Mouse (Mus musculus): Measurements from ENCODE around the gene Wdr95. TPM values are rescaled to one million over a fixed set of nuclear protein-coding genes. Genes with fewer than 3 reads are reported as not detected.

The Wdr95 gene
- polyA plus RNA-seq, 1 experiment from 2014 or later: 0.18 TPM

DNA sequence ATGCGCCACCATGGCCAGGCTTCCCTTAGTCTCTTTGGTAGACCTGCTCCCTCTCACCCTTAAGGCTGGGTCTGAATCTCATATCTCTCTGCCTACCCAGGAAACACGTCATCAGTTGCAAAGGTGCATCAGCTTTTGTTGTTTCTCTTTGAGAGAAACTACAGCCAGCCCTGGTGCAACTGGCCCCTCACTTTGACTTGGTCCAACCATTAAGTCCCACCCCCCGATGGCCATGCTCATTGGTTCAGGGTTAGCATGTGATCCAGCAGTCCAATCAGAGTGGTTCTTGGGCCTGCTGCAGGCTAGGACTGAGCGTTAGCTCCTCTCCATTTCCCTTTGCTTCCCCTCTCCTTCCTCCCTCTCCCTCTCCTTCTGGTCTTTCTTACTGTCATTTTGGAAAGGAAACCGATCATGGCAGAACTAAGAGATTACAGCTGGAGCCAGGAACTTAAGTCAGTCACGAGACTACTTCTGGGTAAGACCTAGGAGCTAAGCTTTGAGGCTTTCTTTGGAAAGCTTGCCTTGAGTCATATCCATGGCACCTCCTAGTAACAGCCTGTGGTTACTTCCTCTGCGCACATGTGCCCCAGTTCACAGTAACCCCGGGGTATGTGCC is 112.9 kb downstream of the Wdr95 start:
- Histone ChIP-seq H3K4me2 (ENCODE audit: low read depth, low read length) (no peak overlapping the region), H3K4me3 (replicated peaks; ENCODE audit: low read length) (no peak overlapping the region), H3K9me3 (replicated peaks; ENCODE audit: control insufficient read depth, low read length) (no peaks in the 10 kb centered on the region), H3K4me1 (ENCODE audit: control insufficient read depth, insufficient read depth, low read length) (0 out of 2 replicates have a peak, but pooled peaks cover 3% of the 10 kb centered on the region), H3K27me3 (ENCODE audit: control insufficient read depth, insufficient read depth, low read length) (no peaks in the 10 kb centered on the region), H3K27ac (ENCODE audit: low read length) (no peak overlapping the region), H3K9ac (ENCODE audit: low read length) (no peak overlapping the region), H3K36me3 (ENCODE audit: control insufficient read depth, insufficient read depth, low read length) (no peaks in the 10 kb centered on the region)
- ATAC-seq (ENCODE audit: insufficient read depth, low FRiP score): no peak
- WGBS: 77% methylated on average over 8 of the region's 8 CpGs

GRCm38 (mm10) chr5:149642366-149642765 is 113.9 kb downstream of the Wdr95 start:
- Histone ChIP-seq H3K4me2 (ENCODE audit: low read depth, low read length) (no peak overlapping the region), H3K27ac (ENCODE audit: low read length) (no peak overlapping the region), H3K4me3 (replicated peaks; ENCODE audit: low read length) (no peak overlapping the region), H3K4me1 (ENCODE audit: control insufficient read depth, insufficient read depth, low read length) (0 out of 2 replicates have a peak, but pooled peaks cover 1% of the 10 kb centered on the region), H3K27me3 (ENCODE audit: control insufficient read depth, insufficient read depth, low read length) (no peaks in the 10 kb centered on the region), H3K9me3 (replicated peaks; ENCODE audit: control insufficient read depth, low read length) (no peaks in the 10 kb centered on the region), H3K36me3 (ENCODE audit: control insufficient read depth, insufficient read depth, low read length) (no peaks in the 10 kb centered on the region), H3K9ac (ENCODE audit: low read length) (no peak overlapping the region)
- no peak for ATAC-seq (ENCODE audit: insufficient read depth, low FRiP score)
- 45% methylated on average over 6 of the region's 6 CpGs for WGBS

DNA sequence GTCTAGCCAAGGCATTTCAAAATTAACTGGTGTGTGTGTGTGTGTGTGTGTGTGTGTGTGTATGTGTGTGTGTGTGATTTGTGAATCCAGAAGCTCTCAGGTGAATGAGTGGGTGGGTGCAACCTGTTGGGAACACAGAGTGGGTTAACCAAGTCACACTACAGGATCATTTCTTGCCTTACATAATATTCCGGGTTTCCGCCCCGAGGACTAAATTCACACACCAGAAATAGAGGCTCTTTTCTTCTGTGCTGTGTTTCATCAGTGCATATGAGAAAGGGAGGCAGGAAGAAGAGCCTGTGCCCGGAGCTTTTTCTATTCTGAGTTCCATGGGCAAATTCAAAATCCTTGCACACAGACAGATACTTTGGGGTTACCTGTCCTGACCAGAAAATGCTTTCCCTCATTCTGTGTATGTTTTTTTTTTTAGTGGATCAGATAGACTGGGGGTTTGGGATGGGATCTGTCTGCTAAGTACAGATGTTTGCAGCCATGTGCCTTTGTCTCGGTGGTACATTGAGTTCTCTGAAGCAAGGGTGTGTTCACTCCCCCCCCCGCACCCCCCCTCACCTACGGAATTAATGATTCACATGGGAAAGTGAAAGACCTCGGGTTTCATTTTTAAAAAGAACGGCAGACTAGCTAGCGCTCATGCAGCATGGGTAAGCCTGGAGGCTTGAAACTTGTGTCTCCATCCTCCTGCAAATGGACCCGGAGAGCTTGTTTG is 114.5 kb downstream of the Wdr95 start:
- no peaks in the 10 kb centered on the region for H3K36me3 ChIP-seq (ENCODE audit: control insufficient read depth, insufficient read depth, low read length)
- H3K27me3 ChIP-seq (ENCODE audit: control insufficient read depth, insufficient read depth, low read length): no peaks in the 10 kb centered on the region
- no peak for ATAC-seq (ENCODE audit: insufficient read depth, low FRiP score)
- no peak overlapping the region for H3K4me3 ChIP-seq (replicated peaks; ENCODE audit: low read length)
- 77% methylated on average over 11 of the region's 11 CpGs for WGBS
- H3K4me1 ChIP-seq (ENCODE audit: control insufficient read depth, insufficient read depth, low read length): no peaks in the 10 kb centered on the region
- no peaks in the 10 kb centered on the region for H3K9me3 ChIP-seq (replicated peaks; ENCODE audit: control insufficient read depth, low read length)
- no peak overlapping the region for H3K4me2 ChIP-seq (ENCODE audit: low read depth, low read length)
- H3K27ac ChIP-seq (ENCODE audit: low read length): no peak overlapping the region
- no peak overlapping the region for H3K9ac ChIP-seq (ENCODE audit: low read length)

DNA sequence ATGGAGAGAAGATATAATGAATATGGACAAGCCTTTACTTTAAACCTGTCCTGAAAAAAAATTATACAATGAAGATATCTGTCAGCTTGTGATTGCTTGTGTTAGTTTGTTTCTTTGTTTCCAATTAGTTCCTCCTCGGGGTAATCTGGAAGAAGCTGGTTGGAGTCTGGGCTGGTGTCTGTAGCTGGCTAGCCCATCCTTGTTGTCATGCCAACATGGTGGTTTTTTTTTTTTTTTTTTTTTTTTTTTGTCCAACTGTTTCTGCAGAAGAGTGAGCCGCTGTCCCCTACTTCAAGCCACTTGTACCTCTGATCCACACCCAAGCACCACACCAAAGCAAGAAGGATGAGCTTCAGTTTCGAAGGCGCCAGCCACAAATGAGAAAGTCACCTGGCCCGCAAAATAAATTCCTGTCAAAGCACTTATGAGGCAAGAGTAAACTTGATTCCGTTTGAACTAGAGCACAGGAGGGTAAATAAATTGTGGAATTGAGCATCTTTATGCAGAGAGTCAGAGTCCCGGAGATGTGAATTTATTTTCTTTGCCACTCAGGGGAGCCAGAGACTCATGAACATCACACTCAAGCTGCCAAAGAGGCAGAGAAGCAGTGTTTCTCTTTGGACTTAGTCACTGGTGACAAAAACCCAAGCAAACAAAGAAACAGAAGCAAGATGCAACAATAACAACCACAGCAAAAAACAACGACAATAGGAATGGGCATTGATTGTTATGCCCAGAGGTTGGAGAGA is 119.1 kb downstream of the Wdr95 start:
- Histone ChIP-seq H3K9ac (ENCODE audit: low read length) (no peak overlapping the region), H3K36me3 (ENCODE audit: control insufficient read depth, insufficient read depth, low read length) (no peaks in the 10 kb centered on the region), H3K4me3 (replicated peaks; ENCODE audit: low read length) (no peak overlapping the region), H3K9me3 (replicated peaks; ENCODE audit: control insufficient read depth, low read length) (no peaks in the 10 kb centered on the region), H3K27ac (ENCODE audit: low read length) (no peak overlapping the region), H3K27me3 (ENCODE audit: control insufficient read depth, insufficient read depth, low read length) (no peaks in the 10 kb centered on the region), H3K4me1 (ENCODE audit: control insufficient read depth, insufficient read depth, low read length) (peaks cover 9% of the 10 kb centered on the region; the same call in 1 of the 2 replicates), H3K4me2 (ENCODE audit: low read depth, low read length) (no peak overlapping the region)
- no peak for ATAC-seq (ENCODE audit: insufficient read depth, low FRiP score)
- WGBS: 69% methylated on average over 8 of the region's 8 CpGs

DNA sequence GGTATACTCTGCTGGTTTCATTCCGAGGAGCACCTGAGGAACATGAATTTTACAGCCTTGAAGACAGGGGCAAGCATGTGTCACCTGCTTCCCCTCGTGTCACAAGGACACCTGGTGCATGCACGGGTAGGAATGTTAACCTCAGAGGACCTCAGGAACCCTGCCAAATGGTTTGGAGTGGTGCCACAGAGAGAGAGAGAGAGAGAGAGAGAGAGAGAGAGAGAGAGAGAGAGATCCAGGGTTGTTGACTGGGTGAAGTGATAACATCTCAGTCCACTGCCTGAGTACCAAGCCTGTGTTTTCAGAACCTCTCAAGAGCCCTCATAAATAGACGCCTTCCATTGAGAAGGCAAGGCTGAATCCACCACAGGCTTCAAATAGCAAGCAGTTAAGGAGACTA is 119.7 kb downstream of the Wdr95 start:
- H3K27me3 ChIP-seq (ENCODE audit: control insufficient read depth, insufficient read depth, low read length): no peaks in the 10 kb centered on the region
- H3K9me3 ChIP-seq (replicated peaks; ENCODE audit: control insufficient read depth, low read length): no peaks in the 10 kb centered on the region
- H3K4me3 ChIP-seq (replicated peaks; ENCODE audit: low read length): no peak overlapping the region
- H3K27ac ChIP-seq (ENCODE audit: low read length): no peak overlapping the region
- H3K4me1 ChIP-seq (ENCODE audit: control insufficient read depth, insufficient read depth, low read length): peaks cover 9% of the 10 kb centered on the region; the same call in 1 of the 2 replicates
- no peak overlapping the region for H3K4me2 ChIP-seq (ENCODE audit: low read depth, low read length)
- H3K9ac ChIP-seq (ENCODE audit: low read length): no peak overlapping the region
- H3K36me3 ChIP-seq (ENCODE audit: control insufficient read depth, insufficient read depth, low read length): no peaks in the 10 kb centered on the region
- WGBS: 55% methylated on average over 4 of the region's 4 CpGs
- ATAC-seq (ENCODE audit: insufficient read depth, low FRiP score): no peak

DNA sequence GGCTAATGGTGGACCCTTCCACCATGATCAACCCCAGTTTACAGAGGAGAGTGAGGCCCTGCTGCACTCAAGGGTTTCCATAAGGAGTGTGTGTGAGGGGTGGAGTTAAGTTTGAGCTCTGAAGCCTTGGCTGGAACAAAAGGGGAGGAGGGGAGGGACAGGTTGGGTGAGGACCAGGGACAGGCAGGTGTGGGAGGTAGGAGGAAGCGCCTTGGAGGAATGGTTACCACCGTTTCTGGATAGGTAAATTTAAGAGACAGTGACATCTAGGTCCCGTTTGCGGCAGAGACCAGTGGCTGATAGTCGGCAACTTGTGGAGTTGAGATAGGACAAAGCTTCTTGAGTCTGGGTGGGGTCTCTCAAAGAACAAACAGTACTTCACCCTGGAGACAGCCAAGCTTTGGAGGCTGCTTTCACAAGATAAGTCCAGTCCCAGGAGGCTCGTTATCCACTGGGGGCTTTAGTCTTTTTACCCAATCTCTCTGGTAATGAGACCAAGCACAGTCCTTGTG is 120.5 kb downstream of the Wdr95 start:
- ATAC-seq (ENCODE audit: insufficient read depth, low FRiP score): peak; percentile 56; the same call in 1 of the 2 replicates
- Histone ChIP-seq H3K36me3 (ENCODE audit: control insufficient read depth, insufficient read depth, low read length) (no peaks in the 10 kb centered on the region), H3K4me2 (ENCODE audit: low read depth, low read length) (no peak overlapping the region), H3K4me1 (ENCODE audit: control insufficient read depth, insufficient read depth, low read length) (peaks cover 9% of the 10 kb centered on the region; the same call in 1 of the 2 replicates), H3K27me3 (ENCODE audit: control insufficient read depth, insufficient read depth, low read length) (no peaks in the 10 kb centered on the region), H3K9ac (ENCODE audit: low read length) (no peak overlapping the region), H3K4me3 (replicated peaks; ENCODE audit: low read length) (no peak overlapping the region), H3K27ac (ENCODE audit: low read length) (no peak overlapping the region), H3K9me3 (replicated peaks; ENCODE audit: control insufficient read depth, low read length) (no peaks in the 10 kb centered on the region)
- 59% methylated on average over 6 of the region's 6 CpGs for WGBS

GRCm38 (mm10) chr5:149649499-149650178 is 121.2 kb downstream of the Wdr95 start:
- WGBS: 69% methylated on average over 14 of the region's 14 CpGs
- no peak overlapping the region for H3K27ac ChIP-seq (ENCODE audit: low read length)
- ATAC-seq (ENCODE audit: insufficient read depth, low FRiP score): 0 out of 2 replicates have a peak, but pooled peaks have one; percentile 50
- H3K4me3 ChIP-seq (replicated peaks; ENCODE audit: low read length): no peak overlapping the region
- no peak overlapping the region for H3K9ac ChIP-seq (ENCODE audit: low read length)
- H3K9me3 ChIP-seq (replicated peaks; ENCODE audit: control insufficient read depth, low read length): no peaks in the 10 kb centered on the region
- peaks cover 9% of the 10 kb centered on the region; the same call in 1 of the 2 replicates for H3K4me1 ChIP-seq (ENCODE audit: control insufficient read depth, insufficient read depth, low read length)
- H3K27me3 ChIP-seq (ENCODE audit: control insufficient read depth, insufficient read depth, low read length): no peaks in the 10 kb centered on the region
- H3K36me3 ChIP-seq (ENCODE audit: control insufficient read depth, insufficient read depth, low read length): no peaks in the 10 kb centered on the region
- no peak overlapping the region for H3K4me2 ChIP-seq (ENCODE audit: low read depth, low read length)

GRCm38 (mm10) chr5:149650179-149650553 is 121.7 kb downstream of the Wdr95 start:
- Histone ChIP-seq H3K27ac (ENCODE audit: low read length) (no peak overlapping the region), H3K4me2 (ENCODE audit: low read depth, low read length) (no peak overlapping the region), H3K9me3 (replicated peaks; ENCODE audit: control insufficient read depth, low read length) (no peaks in the 10 kb centered on the region), H3K4me3 (replicated peaks; ENCODE audit: low read length) (no peak overlapping the region), H3K4me1 (ENCODE audit: control insufficient read depth, insufficient read depth, low read length) (peaks cover 9% of the 10 kb centered on the region; the same call in 1 of the 2 replicates), H3K9ac (ENCODE audit: low read length) (no peak overlapping the region), H3K36me3 (ENCODE audit: control insufficient read depth, insufficient read depth, low read length) (no peaks in the 10 kb centered on the region), H3K27me3 (ENCODE audit: control insufficient read depth, insufficient read depth, low read length) (no peaks in the 10 kb centered on the region)
- WGBS: 38% methylated on average over 4 of the region's 4 CpGs
- no peak for ATAC-seq (ENCODE audit: insufficient read depth, low FRiP score)
